Mouse (Mus musculus): ENCODE results near the gene Pprc1. TPM values are rescaled to one million over a fixed set of nuclear protein-coding genes. Genes with fewer than 3 reads are reported as not detected.

Pprc1 gene
- total RNA-seq (2017): 15.0 and 48.0 TPM in 2 replicates

GRCm38 (mm10) chr19:46044271-46044992, at the start of gene Pprc1:
TSS of gene Pprc1 (plus strand) at chr19:46044886.
- no peak for ATAC-seq (replicated peaks; ENCODE audit: low read depth, poor library complexity, severe bottlenecking)

DNA sequence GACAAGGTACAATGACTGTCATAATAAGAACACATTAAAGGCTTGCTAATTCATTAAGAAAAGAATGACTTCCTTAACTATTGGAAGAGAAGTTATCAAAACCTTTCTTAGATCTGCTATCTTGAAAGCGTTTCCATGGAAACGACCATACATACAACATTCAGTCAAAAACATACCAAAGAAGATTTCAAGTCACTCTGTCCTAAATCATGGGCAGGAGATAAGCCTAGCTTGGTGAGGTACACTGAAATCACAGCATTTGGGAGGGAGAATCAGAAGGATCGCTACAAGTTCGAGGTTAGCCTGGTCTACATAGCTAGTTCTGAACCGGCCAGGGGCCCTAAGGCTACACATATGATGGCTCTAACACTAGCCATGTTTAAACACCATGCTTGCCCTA, 47.3 kb upstream of the Pprc1 start:
- no peak for ATAC-seq (replicated peaks; ENCODE audit: low read depth, poor library complexity, severe bottlenecking)

DNA sequence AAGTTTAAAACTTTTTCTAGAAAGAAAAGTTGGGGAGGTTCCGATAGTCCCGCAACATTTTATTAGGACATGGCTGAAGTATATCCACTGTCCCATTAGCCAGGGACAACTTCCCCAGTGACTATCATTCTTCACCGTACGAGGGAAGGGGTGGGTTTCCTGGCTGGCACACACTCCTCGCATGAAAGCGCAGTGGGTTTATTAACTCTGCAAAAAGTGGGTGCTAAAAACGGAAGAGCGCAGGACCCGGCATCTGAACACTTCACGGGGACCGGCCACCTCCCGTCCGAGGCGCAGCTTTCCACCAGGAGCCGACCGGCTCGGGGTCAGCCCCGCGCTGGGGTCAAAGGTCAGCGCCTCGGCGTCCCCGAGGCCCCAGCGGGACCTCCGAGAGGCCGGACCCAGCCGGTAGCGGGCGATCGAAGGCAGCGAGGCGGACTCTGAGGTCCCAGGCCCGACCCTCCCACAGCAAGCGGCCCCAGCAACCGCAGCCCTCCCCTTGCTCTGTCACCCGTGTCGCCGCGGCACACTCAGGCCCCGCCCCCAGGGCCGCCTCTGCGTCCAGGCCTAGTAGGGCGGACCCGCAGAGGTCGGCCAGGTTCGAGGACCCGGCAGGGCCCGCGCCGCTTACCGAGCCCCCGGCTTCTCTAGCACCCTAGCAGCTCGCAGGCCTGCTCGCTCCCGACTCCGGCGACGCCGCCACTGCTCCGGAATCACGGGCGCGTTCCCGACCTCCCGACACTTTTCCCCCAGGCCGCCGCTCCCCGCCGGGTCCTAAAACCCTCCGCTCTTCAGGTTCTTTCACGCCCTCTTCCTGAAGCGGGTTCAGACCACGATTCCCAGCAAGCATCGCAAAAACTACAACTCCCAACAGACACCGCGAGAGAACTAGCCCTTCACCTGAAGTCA, 46.6 kb upstream of the Pprc1 start, which contains the start of gene Armh3:
Gene Armh3 (minus strand): TSS at position 704 of the 909 bp plus-strand sequence.
- ATAC-seq (replicated peaks; ENCODE audit: low read depth, poor library complexity, severe bottlenecking): peak; percentile 90

DNA sequence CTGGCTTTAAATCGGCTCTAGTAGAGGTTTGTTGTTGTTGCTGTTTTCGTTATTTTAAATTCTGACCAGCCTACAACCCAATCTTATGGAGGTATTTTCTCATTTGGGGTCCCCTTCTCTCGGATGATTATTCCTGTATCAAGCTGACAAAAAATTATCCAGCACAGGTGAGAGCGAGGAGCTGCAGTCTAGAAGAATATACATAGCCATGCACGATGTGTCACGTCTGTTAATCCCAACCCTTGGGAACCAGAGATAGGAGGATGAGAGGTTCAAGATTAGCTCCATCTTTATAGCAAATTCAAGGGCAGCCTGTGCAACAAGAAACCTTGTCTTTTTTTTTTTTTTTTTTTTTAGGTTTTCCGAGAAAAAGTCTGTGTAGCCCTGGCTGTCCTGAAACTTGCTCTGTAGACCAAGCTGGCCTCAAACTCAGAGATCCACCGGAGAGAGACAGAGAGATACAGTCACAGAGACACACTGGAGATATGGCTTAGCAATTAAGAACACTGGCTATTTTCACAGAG, 45.9 kb upstream of the Pprc1 start:
- no peak for ATAC-seq (replicated peaks; ENCODE audit: low read depth, poor library complexity, severe bottlenecking)

- ATAC-seq (replicated peaks; ENCODE audit: low read depth, poor library complexity, severe bottlenecking): no peak
Measured at GRCm38 (mm10) chr19:45999378-45999777, 45.3 kb upstream of the Pprc1 start.

- no peak for ATAC-seq (replicated peaks; ENCODE audit: low read depth, poor library complexity, severe bottlenecking)
Measured at GRCm38 (mm10) chr19:46002279-46002678, 42.4 kb upstream of the Pprc1 start.

DNA sequence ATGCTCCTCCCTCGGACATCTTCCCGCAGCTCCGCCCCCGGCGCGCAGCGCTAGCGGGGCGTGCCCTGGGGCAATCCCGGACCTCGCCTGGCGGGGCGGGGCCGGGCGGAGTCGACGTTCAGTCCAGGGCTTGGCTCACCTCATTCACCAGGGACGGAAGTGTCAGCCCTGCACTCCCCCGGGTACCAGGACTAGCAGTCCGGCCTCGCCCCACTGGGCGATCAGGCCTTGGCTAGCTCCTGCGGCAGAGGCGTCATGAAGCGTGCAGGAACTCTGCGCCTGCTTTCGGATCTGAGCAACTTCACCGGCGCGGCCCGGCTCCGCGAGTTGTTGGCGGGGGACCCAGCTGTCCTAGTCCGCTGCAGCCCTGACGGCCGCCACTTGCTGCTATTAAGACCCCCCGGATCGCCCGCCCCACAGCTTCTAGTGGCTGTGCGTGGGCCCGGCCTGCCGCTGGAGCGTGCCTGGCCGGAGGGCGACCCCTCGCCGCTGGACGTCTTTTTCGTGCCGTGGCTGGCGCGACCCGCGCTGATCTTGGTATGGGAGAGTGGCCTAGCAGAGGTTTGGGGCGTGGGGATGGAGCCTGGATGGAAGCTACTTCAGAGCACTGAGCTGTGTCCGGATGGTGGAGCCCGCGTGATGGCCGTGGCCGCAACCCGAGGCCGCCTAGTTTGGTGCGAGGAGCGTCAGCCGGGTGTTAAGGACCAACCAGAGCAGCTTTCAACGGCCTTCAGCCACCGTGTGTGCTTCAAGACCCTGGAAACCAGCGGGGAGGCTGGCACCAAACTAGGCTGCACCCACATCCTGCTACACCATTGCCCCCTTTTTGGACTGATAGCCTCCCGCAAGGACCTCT, 41.1 kb upstream of the Pprc1 start, which contains the start of gene Hps6:
Gene Hps6 (plus strand): TSS at position 138 of the 856 bp plus-strand sequence.
- ATAC-seq (replicated peaks; ENCODE audit: low read depth, poor library complexity, severe bottlenecking): peak; percentile 85

GRCm38 (mm10) chr19:46004814-46005466, 39.7 kb upstream of the Pprc1 start:
- no peak for ATAC-seq (replicated peaks; ENCODE audit: low read depth, poor library complexity, severe bottlenecking)

- ATAC-seq (replicated peaks; ENCODE audit: low read depth, poor library complexity, severe bottlenecking): no peak
Measured at GRCm38 (mm10) chr19:46005680-46006079, 39.0 kb upstream of the Pprc1 start.

- peak; percentile 100 for ATAC-seq (replicated peaks; ENCODE audit: low read depth, poor library complexity, severe bottlenecking)
Measured at GRCm38 (mm10) chr19:46014572-46015178, 30.0 kb upstream of the Pprc1 start.

GRCm38 (mm10) chr19:46016023-46016422, 28.7 kb upstream of the Pprc1 start:
- no peak for ATAC-seq (replicated peaks; ENCODE audit: low read depth, poor library complexity, severe bottlenecking)

DNA sequence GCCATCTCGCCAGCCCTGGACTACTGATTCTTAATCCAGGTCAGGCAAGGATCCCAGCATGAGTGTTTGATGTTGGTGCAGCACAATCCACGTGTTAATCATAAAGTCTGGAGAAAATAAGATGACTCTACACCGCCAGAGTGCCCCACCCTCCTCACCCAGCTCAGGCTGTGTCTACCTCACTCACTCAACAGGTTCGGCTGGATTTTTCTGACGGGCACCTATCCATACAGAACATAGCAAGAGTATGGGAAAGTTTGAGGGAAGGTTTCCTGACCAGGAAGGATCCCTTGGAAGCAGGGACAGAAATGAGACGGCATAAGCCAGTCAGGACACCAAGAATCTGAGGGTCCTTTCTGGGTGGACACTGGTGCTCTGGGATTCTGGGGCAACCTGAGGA, 19.7 kb upstream of the Pprc1 start:
- no peak for ATAC-seq (replicated peaks; ENCODE audit: low read depth, poor library complexity, severe bottlenecking)

GRCm38 (mm10) chr19:46026567-46026966, 18.1 kb upstream of the Pprc1 start:
- ATAC-seq (replicated peaks; ENCODE audit: low read depth, poor library complexity, severe bottlenecking): no peak

DNA sequence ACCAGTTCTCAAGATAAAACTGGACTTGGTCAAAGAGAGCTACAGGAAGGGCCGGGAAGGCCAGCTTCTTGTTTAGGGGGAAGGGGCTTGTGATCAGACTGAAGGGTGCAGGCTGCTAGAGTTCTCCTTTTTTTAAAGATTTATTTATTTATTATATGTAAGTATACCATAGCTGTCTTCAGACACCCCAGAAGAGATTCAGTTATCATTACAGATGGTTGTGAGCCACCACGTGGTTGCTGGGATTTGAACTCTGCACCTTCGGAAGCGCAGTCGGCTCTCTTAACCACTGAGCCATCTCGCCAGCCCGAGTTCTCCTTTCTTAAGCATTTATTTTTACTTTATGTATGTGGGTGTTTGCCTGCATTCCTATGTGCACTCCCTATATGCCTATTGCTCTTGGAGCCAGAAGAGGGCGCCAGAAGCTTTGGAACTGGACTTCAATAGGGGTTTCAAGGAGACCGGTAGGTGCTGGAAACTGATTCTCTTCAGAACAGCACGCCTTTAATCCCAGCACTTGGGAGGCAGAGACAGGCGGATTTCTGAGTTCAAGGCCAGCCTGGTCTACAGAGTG, 15.9 kb upstream of the Pprc1 start:
- ATAC-seq (replicated peaks; ENCODE audit: low read depth, poor library complexity, severe bottlenecking): no peak

DNA sequence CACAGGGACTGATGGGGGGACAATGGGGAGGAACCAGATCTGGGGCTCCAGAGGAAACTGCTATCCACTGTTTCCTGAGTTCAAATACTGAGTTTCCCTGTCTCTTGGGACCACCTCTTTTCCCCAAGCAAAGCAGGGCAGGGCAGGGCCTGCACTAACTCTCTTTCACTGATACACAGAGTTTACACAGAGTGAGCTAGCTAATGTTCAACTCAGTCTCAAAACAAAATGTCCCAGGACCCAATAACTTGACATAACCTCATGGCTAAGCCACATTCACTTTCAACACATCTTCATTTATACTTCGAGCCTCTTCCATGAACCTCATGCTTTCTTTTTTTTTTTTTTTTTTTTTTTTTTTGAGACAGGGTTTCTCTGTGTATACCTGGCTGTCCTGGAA, 15.0 kb upstream of the Pprc1 start:
- no peak for ATAC-seq (replicated peaks; ENCODE audit: low read depth, poor library complexity, severe bottlenecking)

DNA sequence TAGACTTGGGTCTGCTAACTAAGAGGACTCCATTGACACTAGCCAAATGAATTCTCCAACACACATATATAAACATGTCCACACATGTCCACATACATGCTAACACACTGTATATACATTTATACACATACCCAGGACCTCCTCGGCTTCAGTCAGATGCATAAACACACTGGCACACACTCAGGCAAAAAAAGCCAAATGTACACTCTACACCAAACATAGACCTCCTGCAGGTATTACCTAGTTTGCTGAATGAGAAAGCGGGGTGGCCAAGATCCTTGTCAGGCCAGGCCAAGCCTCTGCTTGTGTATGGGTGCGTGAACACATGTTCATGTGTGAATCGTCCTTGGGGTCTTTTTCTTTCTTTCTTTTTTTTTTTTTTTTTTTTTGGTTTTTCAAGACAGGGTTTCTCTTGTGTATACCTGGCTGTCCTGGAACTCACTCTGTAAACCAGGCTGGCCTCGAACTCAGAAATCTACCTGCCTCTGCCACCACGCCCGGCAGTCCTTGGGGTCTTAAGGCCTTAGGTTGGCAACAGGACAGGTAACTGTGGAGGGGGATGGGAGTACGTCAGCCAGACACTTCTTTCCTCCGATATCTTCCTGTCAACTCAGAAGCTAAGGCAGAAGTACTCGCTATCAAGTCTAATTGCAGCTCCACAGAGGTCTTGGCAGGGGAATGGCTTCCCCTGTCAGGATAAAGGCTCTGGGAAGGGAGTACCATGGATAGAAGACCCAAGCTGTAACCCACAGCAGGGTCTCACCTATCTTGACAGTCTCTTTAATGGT, 14.3 kb upstream of the Pprc1 start:
- ATAC-seq (replicated peaks; ENCODE audit: low read depth, poor library complexity, severe bottlenecking): no peak

DNA sequence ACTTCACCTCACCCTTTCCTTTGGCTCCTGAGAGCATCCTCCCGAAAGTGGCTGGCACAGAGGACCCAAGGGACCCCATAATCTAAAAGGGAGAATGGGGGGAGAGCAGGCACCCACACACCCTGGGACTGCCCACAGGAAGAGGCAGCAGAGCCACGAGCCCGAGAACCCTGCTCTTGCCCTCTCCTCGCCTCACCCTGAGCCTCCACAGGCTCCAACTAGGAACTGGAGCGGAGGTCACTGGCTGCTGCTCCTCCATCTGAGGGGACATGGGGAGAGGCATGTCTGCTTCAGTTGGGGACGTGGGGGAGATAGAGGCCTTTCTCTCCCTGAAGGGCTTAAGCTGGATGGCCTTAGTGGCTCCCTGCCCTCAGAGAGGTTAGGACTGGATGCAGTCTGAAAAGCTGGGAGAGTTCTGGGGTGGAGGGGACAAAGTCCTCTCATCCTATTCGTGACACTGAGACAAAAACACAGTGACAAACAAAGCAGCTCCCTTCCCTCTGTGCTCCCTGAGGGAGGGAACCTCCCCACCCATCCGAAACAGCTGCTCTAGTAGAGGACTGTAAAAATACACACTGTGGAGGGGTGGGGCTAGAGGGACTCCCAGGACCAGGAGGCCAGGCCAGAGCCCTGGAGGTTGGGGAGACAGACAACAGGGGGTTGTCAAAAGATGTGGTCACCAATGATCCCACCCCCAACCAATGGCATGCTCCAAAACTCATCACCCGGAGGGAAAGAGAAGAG, 12.8 kb upstream of the Pprc1 start:
- no peak for ATAC-seq (replicated peaks; ENCODE audit: low read depth, poor library complexity, severe bottlenecking)

Data from common myeloid progenitor, adult 5-6 weeks (primary cell).